Mouse (Mus musculus) G1E (cell line): ENCODE measurements around the gene Pank1.

ENCODE experiments used
- CTCF ChIP-seq: IDR thresholded peaks from 2 replicates; pipeline ENCODE4 v1.5.1; 2012; ENCODE audit warnings: low read depth, low read length, inconsistent platforms, mixed read lengths
- GATA1 ChIP-seq: IDR thresholded peaks from 2 replicates; pipeline ENCODE4 v1.6.1; 2012; ENCODE audit warnings: borderline replicate concordance, low read length, inconsistent platforms, mixed read lengths
- TAL1 ChIP-seq: conservative IDR thresholded peaks from 2 replicates; pipeline ENCODE4 v1.6.1; 2012; ENCODE audit warnings: low read depth, low read length, inconsistent platforms, mixed read lengths

- TF ChIP-seq CTCF (no peak), GATA1 (no peak), TAL1 (no peak)
These were observed 66.5 kb downstream of the Pank1 start for GRCm38 (mm10) chr19:34812711-34813110.
